Mouse (Mus musculus): ENCODE data around the gene Unc93b1. TPM values are rescaled to one million over a fixed set of nuclear protein-coding genes. Genes with fewer than 3 reads are reported as not detected.
"Not testable (repeated sequence)": the region's sequence is repeated elsewhere in the genome, so short reads cannot be mapped to it uniquely, and the experiment has no call there.

The Unc93b1 gene
- polyA plus RNA-seq, 1 experiment from 2014 or later = 21.3 TPM

DNA sequence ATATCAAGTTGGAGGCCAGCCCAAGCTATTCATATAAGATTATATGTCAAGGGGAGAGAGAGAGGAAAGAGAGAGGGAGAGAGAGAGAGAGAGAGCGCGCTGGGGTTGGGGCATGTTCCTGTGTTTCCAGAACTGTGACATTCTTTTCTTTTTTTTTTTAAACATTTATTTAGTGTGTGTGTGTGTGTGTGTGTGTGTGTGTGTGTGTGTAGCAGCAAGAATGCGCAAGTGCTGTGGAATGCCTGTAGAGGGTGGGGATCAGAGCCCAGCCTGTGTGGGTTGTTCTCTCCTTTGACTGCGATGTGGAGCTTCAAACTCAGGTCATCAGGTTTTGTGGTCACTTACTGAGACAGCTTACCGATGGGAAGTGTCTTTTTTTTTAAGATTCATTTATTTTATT, 25.2 kb downstream of the Unc93b1 start:
- Histone ChIP-seq H3K9ac (ENCODE audit: low read depth, low read length) (no peak overlapping the region), H3K27me3 (replicated peaks; ENCODE audit: control insufficient read depth, insufficient read depth, low read length) (no peaks in the 10 kb centered on the region), H3K4me2 (ENCODE audit: low read depth, low read length) (no peak overlapping the region), H3K4me1 (ENCODE audit: control insufficient read depth, insufficient read depth, low read length) (no peaks in the 10 kb centered on the region), H3K27ac (replicated peaks; ENCODE audit: low read depth, low read length) (no peak overlapping the region), H3K4me3 (ENCODE audit: low read depth, low read length) (no peak overlapping the region), H3K36me3 (ENCODE audit: control insufficient read depth, insufficient read depth, low read length) (no peaks in the 10 kb centered on the region), H3K9me3 (ENCODE audit: control insufficient read depth, low read length) (no peaks in the 10 kb centered on the region)
- 67% methylated on average over 5 of the region's 5 CpGs for WGBS
- DNase-seq (ENCODE audit: low spot score) (no peak), ATAC-seq (ENCODE audit: low read depth) (no peak)

DNA sequence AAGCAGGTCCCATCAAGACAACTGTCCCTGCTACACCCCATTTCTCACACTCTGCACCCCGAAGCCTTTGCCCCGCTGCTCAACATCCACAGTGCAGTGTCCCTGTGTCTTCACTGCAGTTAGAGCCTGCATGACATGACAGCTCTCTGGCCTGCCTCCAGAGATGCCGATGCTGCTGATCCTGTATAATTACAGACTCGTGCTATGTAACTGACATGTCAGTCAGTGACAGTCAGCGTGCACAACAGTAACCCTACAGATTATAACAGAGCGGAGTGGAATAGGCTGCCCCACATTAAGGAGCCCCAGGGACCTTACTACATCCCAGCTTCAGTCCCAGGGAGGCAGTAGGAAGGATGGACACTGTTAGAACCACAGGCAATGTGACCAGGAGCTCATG, 26.8 kb downstream of the Unc93b1 start:
- not testable (repeated sequence) for H3K27ac ChIP-seq (replicated peaks; ENCODE audit: low read depth, low read length); DNase-seq (ENCODE audit: low spot score); H3K9ac ChIP-seq (ENCODE audit: low read depth, low read length); ATAC-seq (ENCODE audit: low read depth); H3K9me3 ChIP-seq (ENCODE audit: control insufficient read depth, low read length); H3K27me3 ChIP-seq (replicated peaks; ENCODE audit: control insufficient read depth, insufficient read depth, low read length); H3K36me3 ChIP-seq (ENCODE audit: control insufficient read depth, insufficient read depth, low read length); H3K4me2 ChIP-seq (ENCODE audit: low read depth, low read length); H3K4me1 ChIP-seq (ENCODE audit: control insufficient read depth, insufficient read depth, low read length); H3K4me3 ChIP-seq (ENCODE audit: low read depth, low read length)
- WGBS = 60% methylated on average over 5 of the region's 6 CpGs

- H3K9ac ChIP-seq (ENCODE audit: low read depth, low read length) = no peak overlapping the region
- H3K27ac ChIP-seq (replicated peaks; ENCODE audit: low read depth, low read length) = no peak overlapping the region
- no peaks in the 10 kb centered on the region for H3K36me3 ChIP-seq (ENCODE audit: control insufficient read depth, insufficient read depth, low read length)
- H3K9me3 ChIP-seq (ENCODE audit: control insufficient read depth, low read length) = no peaks in the 10 kb centered on the region
- 7% methylated on average over 2 of the region's 2 CpGs for WGBS
- no peak for DNase-seq (ENCODE audit: low spot score)
- H3K4me1 ChIP-seq (ENCODE audit: control insufficient read depth, insufficient read depth, low read length) = no peaks in the 10 kb centered on the region
- no peak for ATAC-seq (ENCODE audit: low read depth)
- no peak overlapping the region for H3K4me3 ChIP-seq (ENCODE audit: low read depth, low read length)
- H3K27me3 ChIP-seq (replicated peaks; ENCODE audit: control insufficient read depth, insufficient read depth, low read length) = no peaks in the 10 kb centered on the region
- H3K4me2 ChIP-seq (ENCODE audit: low read depth, low read length) = no peak overlapping the region
Measured at GRCm38 (mm10) chr19:3962469-3962868, 27.5 kb downstream of the Unc93b1 start.

- H3K9me3 ChIP-seq (ENCODE audit: control insufficient read depth, low read length) = no peaks in the 10 kb centered on the region
- H3K27ac ChIP-seq (replicated peaks; ENCODE audit: low read depth, low read length) = no peak overlapping the region
- H3K4me1 ChIP-seq (ENCODE audit: control insufficient read depth, insufficient read depth, low read length) = no peaks in the 10 kb centered on the region
- no peak for DNase-seq (ENCODE audit: low spot score)
- H3K27me3 ChIP-seq (replicated peaks; ENCODE audit: control insufficient read depth, insufficient read depth, low read length) = no peaks in the 10 kb centered on the region
- no peaks in the 10 kb centered on the region for H3K36me3 ChIP-seq (ENCODE audit: control insufficient read depth, insufficient read depth, low read length)
- H3K4me2 ChIP-seq (ENCODE audit: low read depth, low read length) = no peak overlapping the region
- no peak for ATAC-seq (ENCODE audit: low read depth)
- no peak overlapping the region for H3K4me3 ChIP-seq (ENCODE audit: low read depth, low read length)
- H3K9ac ChIP-seq (ENCODE audit: low read depth, low read length) = no peak overlapping the region
- WGBS = 64% methylated on average over 4 of the region's 4 CpGs
Measured at GRCm38 (mm10) chr19:3964030-3964429, 29.0 kb downstream of the Unc93b1 start.

- H3K9me3 ChIP-seq (ENCODE audit: control insufficient read depth, low read length) = no peaks in the 10 kb centered on the region
- H3K27ac ChIP-seq (replicated peaks; ENCODE audit: low read depth, low read length) = no peak overlapping the region
- DNase-seq (ENCODE audit: low spot score) (no peak), ATAC-seq (ENCODE audit: low read depth) (no peak)
- WGBS = 73% methylated on average over 11 of the region's 11 CpGs
- H3K4me1 ChIP-seq (ENCODE audit: control insufficient read depth, insufficient read depth, low read length) = no peaks in the 10 kb centered on the region
- H3K36me3 ChIP-seq (ENCODE audit: control insufficient read depth, insufficient read depth, low read length) = no peaks in the 10 kb centered on the region
- H3K4me2 ChIP-seq (ENCODE audit: low read depth, low read length) = no peak overlapping the region
- H3K4me3 ChIP-seq (ENCODE audit: low read depth, low read length) = no peak overlapping the region
- no peaks in the 10 kb centered on the region for H3K27me3 ChIP-seq (replicated peaks; ENCODE audit: control insufficient read depth, insufficient read depth, low read length)
- H3K9ac ChIP-seq (ENCODE audit: low read depth, low read length) = no peak overlapping the region
Measured at GRCm38 (mm10) chr19:3966330-3967075, 31.5 kb downstream of the Unc93b1 start.

DNA sequence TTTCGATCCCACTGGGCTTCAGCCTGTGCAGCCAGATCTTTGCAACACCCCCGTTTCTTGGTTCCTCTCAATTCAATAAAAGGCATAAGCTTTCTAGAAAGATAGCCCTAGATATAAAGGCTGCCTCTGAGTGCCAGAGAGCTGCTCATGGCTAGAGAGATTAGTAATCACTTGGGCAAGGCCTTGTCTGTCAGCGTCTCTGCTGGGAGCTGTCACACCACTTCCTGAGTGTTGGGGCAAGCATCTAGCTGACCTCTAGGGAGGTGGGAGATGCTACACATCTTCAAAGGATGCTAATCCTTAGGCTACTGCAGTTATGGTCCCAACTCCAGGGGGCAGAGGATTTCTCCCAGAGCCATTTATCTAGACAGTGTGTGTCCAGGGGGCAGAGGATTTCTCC, 32.3 kb downstream of the Unc93b1 start:
- no peak overlapping the region for H3K9ac ChIP-seq (ENCODE audit: low read depth, low read length)
- H3K36me3 ChIP-seq (ENCODE audit: control insufficient read depth, insufficient read depth, low read length) = no peaks in the 10 kb centered on the region
- no peaks in the 10 kb centered on the region for H3K4me1 ChIP-seq (ENCODE audit: control insufficient read depth, insufficient read depth, low read length)
- WGBS = 48% methylated on average over 3 of the region's 3 CpGs
- no peaks in the 10 kb centered on the region for H3K27me3 ChIP-seq (replicated peaks; ENCODE audit: control insufficient read depth, insufficient read depth, low read length)
- ATAC-seq (ENCODE audit: low read depth) (no peak), DNase-seq (ENCODE audit: low spot score) (no peak)
- H3K9me3 ChIP-seq (ENCODE audit: control insufficient read depth, low read length) = no peaks in the 10 kb centered on the region
- no peak overlapping the region for H3K4me3 ChIP-seq (ENCODE audit: low read depth, low read length)
- H3K4me2 ChIP-seq (ENCODE audit: low read depth, low read length) = no peak overlapping the region
- no peak overlapping the region for H3K27ac ChIP-seq (replicated peaks; ENCODE audit: low read depth, low read length)

- no peak within 1 kb of the TSS; the same call in 1 of the 2 replicates for H3K9ac ChIP-seq (ENCODE audit: low read depth, low read length)
- no peaks in the 10 kb centered on the region for H3K27me3 ChIP-seq (replicated peaks; ENCODE audit: control insufficient read depth, insufficient read depth, low read length)
- no peak within 1 kb of the TSS for H3K4me3 ChIP-seq (ENCODE audit: low read depth, low read length)
- ATAC-seq (ENCODE audit: low read depth) (peak; percentile 75), DNase-seq (ENCODE audit: low spot score) (peak; percentile 87)
- no peaks in the 10 kb centered on the region for H3K9me3 ChIP-seq (ENCODE audit: control insufficient read depth, low read length)
- WGBS = 16% methylated on average over 9 of the region's 9 CpGs
- H3K4me1 ChIP-seq (ENCODE audit: control insufficient read depth, insufficient read depth, low read length) = no peaks in the 10 kb centered on the region; the same call in 1 of the 2 replicates
- H3K36me3 ChIP-seq (ENCODE audit: control insufficient read depth, insufficient read depth, low read length) = no peaks in the 10 kb centered on the region
- no peak within 1 kb of the TSS for H3K4me2 ChIP-seq (ENCODE audit: low read depth, low read length)
- H3K27ac ChIP-seq (replicated peaks; ENCODE audit: low read depth, low read length) = 0 out of 2 replicates have a peak within 1 kb of the TSS, but pooled peaks have one; percentile 21
Measured at GRCm38 (mm10) chr19:3972229-3972628, 37.2 kb downstream of the Unc93b1 start, which contains the start of gene Aldh3b2. Gene Aldh3b2, plus strand, starts transcription at chr19:3972328.

GRCm38 (mm10) chr19:3974608-3975007, 39.6 kb downstream of the Unc93b1 start:
- not testable (repeated sequence) for H3K27me3 ChIP-seq (replicated peaks; ENCODE audit: control insufficient read depth, insufficient read depth, low read length); H3K4me1 ChIP-seq (ENCODE audit: control insufficient read depth, insufficient read depth, low read length); H3K27ac ChIP-seq (replicated peaks; ENCODE audit: low read depth, low read length); H3K9me3 ChIP-seq (ENCODE audit: control insufficient read depth, low read length); H3K9ac ChIP-seq (ENCODE audit: low read depth, low read length); H3K4me3 ChIP-seq (ENCODE audit: low read depth, low read length); DNase-seq (ENCODE audit: low spot score); ATAC-seq (ENCODE audit: low read depth); H3K36me3 ChIP-seq (ENCODE audit: control insufficient read depth, insufficient read depth, low read length); H3K4me2 ChIP-seq (ENCODE audit: low read depth, low read length)
- WGBS = 73% methylated on average over 6 of the region's 6 CpGs

DNA sequence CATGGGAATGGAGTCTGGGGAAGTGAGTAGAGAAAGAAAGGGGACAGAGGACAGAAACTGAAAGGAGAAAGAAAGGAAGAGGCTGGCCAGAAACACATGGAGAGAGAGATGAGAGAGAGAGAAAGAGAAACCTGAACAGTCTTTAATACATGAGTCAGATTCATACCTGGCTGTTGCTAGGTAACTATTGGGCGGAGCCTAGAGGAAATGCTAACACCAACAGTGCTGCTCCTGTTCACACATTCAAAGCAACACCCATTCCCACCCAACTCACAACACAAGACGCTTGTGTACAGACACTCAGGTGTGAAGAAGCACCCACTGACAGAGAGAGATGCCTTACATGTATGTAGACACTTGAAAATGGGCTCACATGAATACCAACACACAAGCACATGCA, 40.9 kb downstream of the Unc93b1 start:
- H3K9ac ChIP-seq (ENCODE audit: low read depth, low read length) = no peak overlapping the region
- 85% methylated on average over 2 of the region's 2 CpGs for WGBS
- H3K27ac ChIP-seq (replicated peaks; ENCODE audit: low read depth, low read length) = no peak overlapping the region
- ATAC-seq (ENCODE audit: low read depth) (no peak), DNase-seq (ENCODE audit: low spot score) (no peak)
- no peaks in the 10 kb centered on the region for H3K9me3 ChIP-seq (ENCODE audit: control insufficient read depth, low read length)
- no peaks in the 10 kb centered on the region; the same call in 1 of the 2 replicates for H3K4me1 ChIP-seq (ENCODE audit: control insufficient read depth, insufficient read depth, low read length)
- no peak overlapping the region for H3K4me2 ChIP-seq (ENCODE audit: low read depth, low read length)
- H3K27me3 ChIP-seq (replicated peaks; ENCODE audit: control insufficient read depth, insufficient read depth, low read length) = no peaks in the 10 kb centered on the region
- no peaks in the 10 kb centered on the region for H3K36me3 ChIP-seq (ENCODE audit: control insufficient read depth, insufficient read depth, low read length)
- H3K4me3 ChIP-seq (ENCODE audit: low read depth, low read length) = no peak overlapping the region
